Mouse (Mus musculus) kidney, postnatal 4 days (tissue): ENCODE data around the gene Ctbp2.

Source experiments
- DNase-seq, 2 experiments: peaks; one replicate each; pipeline ENCODE4 v3.0.0; 2021; ENCODE audit warnings: mixed read lengths in 2 of 2

Ctbp2 gene

GRCm38 (mm10) chr7:133005772-133006171, 118.4 kb downstream of the Ctbp2 start:
- no peak for DNase-seq

GRCm38 (mm10) chr7:133003421-133003820, 120.7 kb downstream of the Ctbp2 start:
- DNase-seq: peak; percentile 85 to 90

GRCm38 (mm10) chr7:133002271-133002670, 121.9 kb downstream of the Ctbp2 start:
- DNase-seq: no peak

GRCm38 (mm10) chr7:133001388-133001787, 122.8 kb downstream of the Ctbp2 start:
- no peak for DNase-seq

- DNase-seq: no peak
Observed at GRCm38 (mm10) chr7:132999061-132999460, 125.1 kb downstream of the Ctbp2 start.

GRCm38 (mm10) chr7:132998639-132999038, 125.5 kb downstream of the Ctbp2 start:
- no peak for DNase-seq

GRCm38 (mm10) chr7:132996391-132996790, 127.8 kb downstream of the Ctbp2 start:
- DNase-seq: peak; percentile 26 to 48

- DNase-seq: no peak
Observed at GRCm38 (mm10) chr7:132994628-132995191, 129.4 kb downstream of the Ctbp2 start.

- no peak for DNase-seq
Observed at GRCm38 (mm10) chr7:132994120-132994519, 130.0 kb downstream of the Ctbp2 start.

- DNase-seq: no peak
Observed at GRCm38 (mm10) chr7:132992967-132993615, 131.1 kb downstream of the Ctbp2 start.

GRCm38 (mm10) chr7:132991240-132991900, 132.8 kb downstream of the Ctbp2 start:
- DNase-seq: peak in 1 of 2 experiments; percentile 2

- DNase-seq: peak in 1 of 2 experiments; percentile 0
Observed at GRCm38 (mm10) chr7:132989839-132990238, 134.3 kb downstream of the Ctbp2 start.

- no peak for DNase-seq
Observed at GRCm38 (mm10) chr7:132982639-132983038, 141.5 kb downstream of the Ctbp2 start.

GRCm38 (mm10) chr7:132977981-132978380, 146.2 kb downstream of the Ctbp2 start:
- DNase-seq: no peak

GRCm38 (mm10) chr7:132976079-132976478, 148.1 kb downstream of the Ctbp2 start:
- no peak for DNase-seq

GRCm38 (mm10) chr7:132972079-132972478, 152.1 kb downstream of the Ctbp2 start:
- DNase-seq: no peak

GRCm38 (mm10) chr7:132965707-132966106, 158.4 kb downstream of the Ctbp2 start:
- no peak for DNase-seq

GRCm38 (mm10) chr7:132964395-132964794, 159.8 kb downstream of the Ctbp2 start:
- DNase-seq: peak; percentile 10 to 13

- no peak for DNase-seq
Observed at GRCm38 (mm10) chr7:132950613-132951012, 173.5 kb downstream of the Ctbp2 start.

GRCm38 (mm10) chr7:132949968-132950367, 174.2 kb downstream of the Ctbp2 start:
- DNase-seq: no peak

GRCm38 (mm10) chr7:132940569-132940968, 183.6 kb downstream of the Ctbp2 start:
- DNase-seq: no peak

- DNase-seq: no peak
Observed at GRCm38 (mm10) chr7:132939118-132939517, 185.0 kb downstream of the Ctbp2 start.
